Mouse (Mus musculus) embryonic facial prominence, embryonic 13.5 days (tissue): ENCODE results near the gene Sprr2a2. TPM values are rescaled to one million over a fixed set of nuclear protein-coding genes. Genes with fewer than 3 reads are reported as not detected.
"Not testable (repeated sequence)": the region's sequence is repeated elsewhere in the genome, so short reads cannot be mapped to it uniquely, and the experiment has no call there.

Source experiments
- ATAC-seq: fragments of 200-750 bp; cut with Nextera tagmentation; 2 replicates; pipeline ENCODE4 v1.8.0; 2017; ENCODE audit warnings: low read depth; ENCODE audit not compliant: insufficient number of reproducible peaks, insufficient read depth, low FRiP score, low TSS enrichment
- H3K27ac ChIP-seq: fragments of 300-500 bp; sonication (generic); 2 replicates; pipeline ENCODE4 v1.5.1; 2015; ENCODE audit warnings: moderate library complexity, mild to moderate bottlenecking, inconsistent platforms
- H3K27me3 ChIP-seq: fragments of 300-500 bp; sonication (generic); 2 replicates; pipeline ENCODE4 v1.6.1; 2015; ENCODE audit warnings: mild to moderate bottlenecking, inconsistent platforms
- H3K36me3 ChIP-seq: fragments of 300-500 bp; sonication (generic); 2 replicates; pipeline ENCODE4 v1.6.1; 2015; ENCODE audit warnings: mild to moderate bottlenecking, inconsistent platforms
- H3K4me1 ChIP-seq: fragments of 300-500 bp; sonication (generic); 2 replicates; pipeline ENCODE4 v1.6.1; 2015; ENCODE audit warnings: inconsistent platforms
- H3K4me2 ChIP-seq: fragments of 300-500 bp; sonication (generic); 2 replicates; pipeline ENCODE4 v1.6.1; 2015; ENCODE audit warnings: moderate library complexity, mild to moderate bottlenecking, inconsistent platforms
- H3K4me3 ChIP-seq: fragments of 300-500 bp; sonication (generic); 2 replicates; pipeline ENCODE4 v1.5.1; 2015; ENCODE audit warnings: mild to moderate bottlenecking, inconsistent platforms
- H3K9ac ChIP-seq: fragments of 300-500 bp; sonication (generic); 2 replicates; pipeline ENCODE4 v1.6.1; 2015; ENCODE audit warnings: mild to moderate bottlenecking, inconsistent platforms
- H3K9me3 ChIP-seq: fragments of 300-500 bp; sonication (generic); 2 replicates; pipeline ENCODE4 v1.6.1; 2016; ENCODE audit warnings: inconsistent platforms
- WGBS: fragments of 180-500 bp; shearing (Covaris S2); methylation state at CpG from one replicate; pipeline ENCODE4 v1.1.7; 2015; ENCODE audit warnings: mixed read lengths; 5-methylcytosine and 5-hydroxymethylcytosine counted together
- polyA plus RNA-seq: library from polyadenylated mRNA; unstranded; fragments of >200 nt; fragmentation: Nextera tagmentation; extraction: Ambion mirVana; gene quantifications from 2 replicates; pipeline ENCODE4 v1.2.1, GENCODE M21; 2015

Sprr2a2 gene
- 21.6 TPM in 1 of 2 replicates, not detected in the other for polyA plus RNA-seq

DNA sequence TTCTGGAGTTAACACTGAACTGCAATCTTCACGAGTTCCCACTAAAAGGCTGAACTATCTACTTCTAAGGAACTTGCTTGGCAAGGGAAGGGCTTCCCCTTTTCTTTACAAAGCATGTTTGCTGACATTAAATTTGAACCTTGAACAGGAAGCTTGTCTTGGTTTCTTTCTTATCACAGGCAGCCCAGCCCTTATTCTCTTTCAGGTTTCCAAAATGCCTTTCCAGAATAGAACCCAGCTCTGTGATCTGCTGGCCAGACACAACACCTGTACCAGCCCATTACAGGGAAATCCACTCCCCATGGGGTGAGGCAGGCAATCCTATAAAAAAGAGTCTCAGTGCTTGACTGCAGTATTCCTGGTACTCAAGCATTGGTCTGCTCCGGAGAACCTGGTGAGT, at the start of gene Sprr2a2, which contains the start of gene Sprr2a1:
TSS of gene Sprr2a2 (plus strand) at position 352 of the 400 bp plus-strand sequence.
TSS of gene Sprr2a1 (plus strand) at position 231 of the 400 bp plus-strand sequence.
- not testable (repeated sequence) for H3K36me3 ChIP-seq, ATAC-seq

DNA sequence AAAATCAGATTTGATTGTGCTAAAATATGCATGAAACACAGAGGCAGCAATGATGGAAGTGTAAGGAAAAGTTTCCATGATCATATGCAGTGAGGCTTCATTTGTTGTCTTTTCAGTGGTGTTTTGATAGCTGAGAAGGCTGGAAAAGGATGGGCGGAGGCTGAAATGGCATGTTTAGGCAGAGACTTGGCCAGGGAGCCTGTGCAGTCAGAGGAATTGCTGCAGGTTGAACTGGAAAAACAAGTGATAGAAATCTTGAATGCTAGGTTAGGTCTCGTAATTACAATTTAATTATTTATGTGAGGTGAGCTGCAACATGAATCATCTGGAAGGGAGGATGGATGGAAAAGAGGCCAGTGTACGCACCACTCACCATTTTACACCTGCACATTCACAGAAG, 45.9 kb upstream of the Sprr2a2 start:
- Histone ChIP-seq H3K27ac (no peak overlapping the region), H3K4me1 (no peaks in the 10 kb centered on the region), H3K4me2 (no peak overlapping the region), H3K36me3 (no peaks in the 10 kb centered on the region), H3K9ac (no peak overlapping the region), H3K4me3 (no peak overlapping the region), H3K27me3 (no peaks in the 10 kb centered on the region), H3K9me3 (no peaks in the 10 kb centered on the region)
- no peak for ATAC-seq
- WGBS = 63% methylated on average over 3 of the region's 3 CpGs

More for the DNA sequence above, at the start of gene Sprr2a2, which contains the start of gene Sprr2a1:
- H3K4me3 ChIP-seq, H3K9ac ChIP-seq, H3K4me1 ChIP-seq, H3K27me3 ChIP-seq, H3K27ac ChIP-seq, H3K4me2 ChIP-seq, H3K9me3 ChIP-seq: not testable (repeated sequence)
- WGBS = no CpG with 5 or more reads among the region's 2 CpGs

DNA sequence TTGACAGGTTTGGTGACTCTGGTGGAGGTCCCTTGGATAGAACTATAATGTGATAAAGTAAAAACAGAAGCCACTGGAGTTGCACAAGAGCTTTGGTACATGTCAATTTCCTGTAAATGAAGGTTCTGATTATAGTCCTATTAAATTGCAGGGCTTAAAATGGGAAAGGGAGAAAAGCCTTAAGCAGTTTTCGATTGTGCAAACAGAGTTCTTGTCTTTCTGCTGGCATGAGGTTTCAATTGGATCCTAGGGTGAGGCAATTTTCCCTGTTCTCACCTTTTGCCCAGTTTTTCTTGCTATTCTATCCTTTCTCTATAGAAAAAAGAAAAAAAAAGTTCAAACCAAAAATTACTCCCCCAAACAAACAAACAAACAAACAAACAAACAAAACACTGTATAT, 38.8 kb upstream of the Sprr2a2 start:
- WGBS = 48% methylated on average over 1 of the region's 1 CpGs

DNA sequence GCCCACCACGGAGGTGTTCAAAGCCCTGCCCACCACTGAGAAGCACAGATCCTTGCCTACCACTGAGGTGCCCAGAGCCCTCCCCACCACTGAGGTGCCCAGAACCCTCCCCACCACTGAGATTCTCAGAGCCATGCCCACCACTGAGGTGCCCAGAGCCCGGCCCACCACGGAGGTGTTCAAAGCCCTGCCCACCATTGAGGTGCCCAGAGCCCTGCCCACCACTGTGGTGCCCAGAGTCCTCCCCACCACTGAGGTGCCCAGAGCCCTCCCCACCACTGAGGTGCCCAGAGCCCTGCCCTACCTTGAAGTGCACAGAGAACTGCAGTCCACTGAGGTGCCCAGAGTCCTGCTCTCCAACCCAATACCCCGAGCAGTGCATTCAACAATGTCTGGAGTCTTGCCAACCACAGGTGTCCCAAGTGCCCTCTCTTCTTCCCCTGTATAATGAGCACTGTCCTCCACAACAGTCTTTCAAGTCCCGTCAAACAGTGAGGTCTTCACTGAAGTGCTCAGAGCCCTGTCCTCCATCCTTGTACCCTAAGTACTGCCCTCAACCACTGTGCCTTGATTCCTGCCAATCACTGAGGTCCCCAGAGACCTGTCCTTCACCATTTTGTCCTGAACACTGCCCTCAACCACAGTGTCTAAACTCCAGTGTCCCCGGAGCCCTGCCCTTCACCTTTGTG, 20.1 kb upstream of the Sprr2a2 start:
- WGBS = 79% methylated on average over 6 of the region's 6 CpGs
- 0 out of 2 replicates have a peak, but pooled peaks have one; percentile 26 for ATAC-seq
- Histone ChIP-seq H3K4me1 (no peaks in the 10 kb centered on the region), H3K4me2 (no peak overlapping the region), H3K36me3 (no peaks in the 10 kb centered on the region), H3K27ac (no peak overlapping the region), H3K9me3 (no peaks in the 10 kb centered on the region), H3K27me3 (no peaks in the 10 kb centered on the region), H3K4me3 (no peak overlapping the region), H3K9ac (no peak overlapping the region)

More for the DNA sequence above, 38.8 kb upstream of the Sprr2a2 start:
- no peak for ATAC-seq
- Histone ChIP-seq H3K4me2 (no peak overlapping the region), H3K4me3 (no peak overlapping the region), H3K27me3 (no peaks in the 10 kb centered on the region), H3K27ac (no peak overlapping the region), H3K9ac (no peak overlapping the region), H3K36me3 (no peaks in the 10 kb centered on the region), H3K4me1 (no peaks in the 10 kb centered on the region), H3K9me3 (no peaks in the 10 kb centered on the region)

DNA sequence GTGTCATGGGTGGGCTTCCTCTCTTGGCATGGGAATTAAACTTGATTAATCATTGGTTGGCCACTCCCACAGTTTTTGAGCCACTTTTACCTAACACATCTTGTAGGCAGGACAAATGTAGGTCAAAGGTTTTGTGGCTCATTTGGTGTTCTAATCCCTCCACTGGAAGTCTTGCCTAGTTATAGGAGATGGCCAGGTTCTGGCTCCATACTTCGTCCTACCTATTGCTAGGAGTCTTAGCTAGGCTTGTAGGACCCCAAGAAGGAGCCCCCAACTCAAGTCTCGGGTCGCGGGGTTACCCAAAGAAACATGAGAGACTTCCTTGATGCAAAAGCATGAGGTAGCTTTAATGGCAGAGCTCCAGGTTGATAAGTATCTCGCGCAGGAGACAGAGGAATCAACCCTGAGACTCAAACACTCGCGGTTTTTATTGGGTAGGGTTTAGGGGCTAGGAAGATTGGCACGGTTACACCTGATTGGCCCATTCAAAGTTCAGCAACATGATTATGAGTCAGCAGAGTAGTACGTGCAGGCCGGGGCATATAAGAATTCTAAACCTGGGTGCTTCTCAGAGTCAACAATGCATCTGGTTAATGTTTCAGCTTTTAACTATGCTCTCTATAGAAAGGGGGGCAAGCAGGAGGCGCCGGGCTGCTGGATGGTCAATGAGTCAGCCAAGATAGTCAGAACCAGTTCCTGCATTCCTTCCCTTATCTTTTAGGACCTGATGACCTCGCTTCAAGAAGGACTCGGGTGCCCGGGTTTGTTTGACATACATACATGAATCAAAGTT, 4.4 kb upstream of the Sprr2a2 start:
- H3K4me2 ChIP-seq, H3K27ac ChIP-seq, H3K9ac ChIP-seq, H3K27me3 ChIP-seq, H3K4me1 ChIP-seq, H3K36me3 ChIP-seq, H3K4me3 ChIP-seq, H3K9me3 ChIP-seq, ATAC-seq: not testable (repeated sequence)
- WGBS = no CpG with 5 or more reads among the region's 16 CpGs

DNA sequence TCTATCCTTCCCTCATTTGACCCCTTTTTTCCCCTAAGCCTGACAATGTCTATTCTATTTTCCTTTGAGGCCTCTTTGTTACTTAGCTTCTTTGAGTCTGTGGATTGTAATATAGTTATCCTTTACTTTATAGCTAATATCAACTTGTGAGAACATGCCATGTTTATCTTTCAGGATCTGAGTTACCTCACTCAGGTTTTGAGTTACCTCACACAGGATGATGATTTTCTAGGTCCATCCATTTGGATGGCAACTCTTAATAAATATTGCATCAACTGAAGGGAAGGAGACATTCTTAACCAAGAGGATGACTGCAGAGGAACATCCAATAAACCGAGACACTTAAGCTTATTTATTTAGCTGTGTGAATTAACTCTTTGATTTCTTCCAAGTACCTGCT, 3.7 kb upstream of the Sprr2a2 start:
- not testable (repeated sequence) for H3K4me3 ChIP-seq, ATAC-seq, H3K9ac ChIP-seq, H3K27me3 ChIP-seq, H3K36me3 ChIP-seq, H3K27ac ChIP-seq, H3K4me1 ChIP-seq, H3K9me3 ChIP-seq, H3K4me2 ChIP-seq
- no CpG with 5 or more reads among the region's 1 CpGs for WGBS

DNA sequence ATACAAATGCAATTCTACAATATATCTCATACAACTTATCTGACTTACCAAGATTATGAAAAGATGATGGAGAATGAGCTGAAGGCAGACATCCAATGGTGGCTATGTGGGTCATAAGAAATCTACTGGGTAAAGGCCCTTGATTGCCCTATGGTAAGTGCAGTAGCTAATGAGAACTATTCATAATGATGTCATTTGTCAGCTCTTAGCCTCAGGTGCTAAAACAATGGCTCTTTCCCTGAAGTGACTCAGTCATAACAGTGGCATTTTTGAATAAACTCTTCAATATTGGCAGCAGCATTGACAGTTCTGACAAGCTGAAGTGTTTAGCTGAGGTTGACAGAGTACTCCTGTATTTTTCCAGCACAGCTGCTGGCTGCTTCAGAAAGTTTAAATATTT, 2.1 kb upstream of the Sprr2a2 start:
- H3K9ac ChIP-seq, ATAC-seq: not testable (repeated sequence)

DNA sequence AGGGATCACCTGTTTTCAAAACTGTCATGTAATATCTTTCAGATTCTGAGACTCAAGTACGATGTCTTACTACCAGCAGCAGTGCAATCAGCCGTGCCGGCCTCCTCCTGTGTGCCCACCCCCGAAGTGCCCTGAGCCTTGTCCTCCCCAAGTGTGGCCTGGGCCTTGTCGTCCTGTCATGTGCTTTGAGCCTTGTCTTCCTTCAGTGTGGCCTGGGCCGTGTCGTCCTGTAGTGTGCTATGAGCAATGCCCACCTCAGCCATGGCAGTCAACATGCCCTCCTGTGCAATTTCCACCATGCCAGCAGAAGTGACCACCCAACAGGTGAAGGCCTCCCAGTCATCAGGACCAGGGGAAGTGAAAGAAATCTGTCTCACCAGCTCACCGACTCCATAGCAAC, 3.3 kb downstream of the Sprr2a2 start:
- ATAC-seq = peak; percentile 63; the same call in 1 of the 2 replicates
- not testable (repeated sequence) for H3K4me1 ChIP-seq, H3K4me2 ChIP-seq, H3K27me3 ChIP-seq, H3K36me3 ChIP-seq, H3K4me3 ChIP-seq, H3K9me3 ChIP-seq, H3K27ac ChIP-seq, H3K9ac ChIP-seq
- WGBS = no CpG with 5 or more reads among the region's 8 CpGs

More for the DNA sequence above, 2.1 kb upstream of the Sprr2a2 start:
- H3K27me3 ChIP-seq, H3K4me1 ChIP-seq, H3K27ac ChIP-seq, H3K4me2 ChIP-seq, H3K4me3 ChIP-seq, H3K9me3 ChIP-seq, H3K36me3 ChIP-seq: not testable (repeated sequence)

DNA sequence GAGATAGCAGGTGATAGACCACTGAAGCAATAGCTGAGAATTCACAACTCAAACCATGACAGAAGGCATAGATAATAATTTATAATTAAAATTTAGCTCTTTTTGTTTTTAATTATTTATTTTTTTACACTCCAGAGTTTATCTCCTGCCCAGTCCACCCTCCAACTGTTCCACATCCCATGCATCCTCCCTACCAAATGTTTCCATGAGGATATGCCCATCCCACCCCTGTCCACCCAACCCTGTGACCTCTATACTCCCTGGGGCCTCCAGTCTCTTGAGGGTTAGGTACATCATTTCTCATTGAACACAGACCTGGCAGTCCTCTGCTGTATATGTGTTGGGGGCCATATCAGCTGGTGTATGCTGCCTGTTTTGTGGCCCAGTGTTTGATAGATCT, 8.0 kb downstream of the Sprr2a2 start:
- not testable (repeated sequence) for H3K27me3 ChIP-seq, H3K4me2 ChIP-seq, H3K4me3 ChIP-seq, H3K36me3 ChIP-seq, H3K4me1 ChIP-seq, H3K9ac ChIP-seq, ATAC-seq, H3K9me3 ChIP-seq, H3K27ac ChIP-seq

DNA sequence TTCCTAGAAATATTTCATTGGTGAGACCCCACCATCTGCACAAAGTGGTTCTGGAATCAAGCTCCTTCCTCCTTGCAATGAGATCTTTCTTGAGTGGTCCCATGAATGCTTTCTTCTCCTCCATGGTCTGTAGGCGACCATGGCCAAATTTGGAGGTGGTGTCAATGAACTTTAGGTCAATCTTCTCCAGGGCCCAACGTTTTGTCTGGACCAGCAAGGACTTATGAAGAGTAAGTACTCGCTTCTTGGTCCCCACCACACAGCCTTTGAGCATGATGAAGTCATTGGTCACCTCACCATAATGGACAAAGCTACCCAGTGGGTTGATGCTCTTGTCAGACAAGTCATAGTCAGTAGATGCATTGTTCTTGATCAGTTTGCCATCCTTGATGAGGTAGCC, 11.7 kb downstream of the Sprr2a2 start:
- H3K4me3 ChIP-seq, ATAC-seq, H3K4me1 ChIP-seq, H3K9me3 ChIP-seq, H3K4me2 ChIP-seq, H3K27ac ChIP-seq, H3K27me3 ChIP-seq, H3K36me3 ChIP-seq, H3K9ac ChIP-seq: not testable (repeated sequence)
- 68% methylated on average over 3 of the region's 3 CpGs for WGBS

DNA sequence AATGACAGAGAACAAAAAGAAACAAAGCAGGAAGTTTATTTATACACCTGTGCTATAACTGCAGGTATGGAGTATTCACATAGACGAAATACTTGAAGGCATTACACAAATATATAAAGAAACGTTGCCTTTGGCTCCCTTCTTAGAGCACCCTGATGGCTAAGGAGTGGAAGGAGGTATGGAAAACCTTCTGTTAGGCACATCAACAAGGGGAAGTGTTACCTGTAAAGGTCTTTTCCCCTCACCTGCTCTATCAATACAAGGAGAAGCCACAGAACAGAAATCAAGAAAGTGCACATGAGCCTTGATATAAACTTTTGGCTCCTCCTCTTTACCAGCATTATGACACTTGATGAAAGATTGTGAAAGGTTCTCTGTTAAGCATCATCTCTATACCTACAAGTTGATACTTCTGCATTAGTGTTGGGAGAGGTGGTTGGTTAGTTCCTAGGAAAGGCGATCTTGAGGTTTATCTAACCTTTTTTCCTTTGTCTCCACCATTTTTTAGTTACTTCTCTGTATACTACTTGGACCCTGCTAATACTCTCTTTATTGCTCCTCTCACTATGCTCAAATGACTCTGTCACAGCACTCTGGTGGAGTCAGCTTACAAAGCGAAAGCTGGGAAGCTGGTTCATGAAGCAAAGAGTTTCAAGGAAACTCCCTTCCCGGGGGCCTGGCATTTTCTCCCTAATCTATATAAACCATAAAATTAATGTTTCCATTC, 20.9 kb downstream of the Sprr2a2 start:
- WGBS = no CpG with 5 or more reads among the region's 5 CpGs
- not testable (repeated sequence) for H3K36me3 ChIP-seq, H3K9ac ChIP-seq, H3K4me2 ChIP-seq, H3K9me3 ChIP-seq, H3K4me3 ChIP-seq, H3K4me1 ChIP-seq, H3K27me3 ChIP-seq, H3K27ac ChIP-seq
- ATAC-seq = peak; percentile 32; the same call in 1 of the 2 replicates
